Mouse (Mus musculus) kidney, adult 8-10 months (tissue): Measurements from ENCODE around the gene Blnk.

ENCODE experiments used
- DNase-seq, 2 experiments: peaks; one replicate each; pipeline ENCODE4 v3.0.0; 2022

Blnk gene

GRCm38 (mm10) chr19:40962988-40963387 is 31.3 kb downstream of the Blnk start:
- peak; percentile 13 to 28 for DNase-seq

- DNase-seq: no peak
Measured at GRCm38 (mm10) chr19:40958981-40959380, 35.4 kb downstream of the Blnk start.

- DNase-seq: no peak
Measured at GRCm38 (mm10) chr19:40946937-40947577, 47.3 kb downstream of the Blnk start.

- no peak for DNase-seq
Measured at GRCm38 (mm10) chr19:40943552-40943951, 50.8 kb downstream of the Blnk start.

GRCm38 (mm10) chr19:40936038-40936437 is 58.3 kb downstream of the Blnk start:
- DNase-seq: no peak

GRCm38 (mm10) chr19:40935376-40935775 is 59.0 kb downstream of the Blnk start:
- no peak for DNase-seq

- DNase-seq: no peak
Measured at GRCm38 (mm10) chr19:40931581-40932369, 62.6 kb downstream of the Blnk start.

- DNase-seq: no peak
Measured at GRCm38 (mm10) chr19:40895393-40895703, 99.0 kb downstream of the Blnk start.

- DNase-seq: peak; percentile 74 to 83
Measured at GRCm38 (mm10) chr19:40894519-40895392, 99.6 kb downstream of the Blnk start, which contains the start of gene Zfp518a. Gene Zfp518a (plus strand): TSS chr19:40894705.

GRCm38 (mm10) chr19:40894071-40894506 is 100.2 kb downstream of the Blnk start:
- no peak for DNase-seq

GRCm38 (mm10) chr19:40888887-40889286 is 105.4 kb downstream of the Blnk start:
- DNase-seq: no peak

GRCm38 (mm10) chr19:40881700-40882099 is 112.6 kb downstream of the Blnk start:
- no peak for DNase-seq
